Mouse (Mus musculus): ENCODE results near the gene Csf1. TPM values are rescaled to one million over a fixed set of nuclear protein-coding genes. Genes with fewer than 3 reads are reported as not detected.

The Csf1 gene
- polyA plus RNA-seq, 1 experiment from 2014 or later = 11.0 TPM

- H3K36me3 ChIP-seq (ENCODE audit: control insufficient read depth, insufficient read depth, low read length) = no peaks in the 10 kb centered on the region
- H3K4me1 ChIP-seq (ENCODE audit: control insufficient read depth, insufficient read depth, low read length) = 0 out of 2 replicates have a peak, but pooled peaks cover 6% of the 10 kb centered on the region
- no peaks in the 10 kb centered on the region for H3K27me3 ChIP-seq (ENCODE audit: control insufficient read depth, insufficient read depth, low read length)
- no peak overlapping the region for H3K4me3 ChIP-seq (ENCODE audit: low read depth, low read length)
- no peak overlapping the region for H3K9ac ChIP-seq (replicated peaks; ENCODE audit: low read depth, low read length)
- no peak for ATAC-seq (ENCODE audit: insufficient number of reproducible peaks, insufficient read depth, low FRiP score, low read depth)
- no peak overlapping the region for H3K27ac ChIP-seq (ENCODE audit: low read length)
- no peaks in the 10 kb centered on the region for H3K9me3 ChIP-seq (ENCODE audit: control insufficient read depth, low read depth, low read length)
- no peak overlapping the region for H3K4me2 ChIP-seq (replicated peaks; ENCODE audit: low read depth, low read length)
- WGBS = 43% methylated on average over 3 of the region's 3 CpGs
Measured at GRCm38 (mm10) chr3:107775736-107776135, 15.5 kb upstream of the Csf1 start.

GRCm38 (mm10) chr3:107775056-107775455 lies 14.8 kb upstream of the Csf1 start:
- H3K27ac ChIP-seq (ENCODE audit: low read length) = no peak overlapping the region
- no peak overlapping the region for H3K4me2 ChIP-seq (replicated peaks; ENCODE audit: low read depth, low read length)
- H3K9ac ChIP-seq (replicated peaks; ENCODE audit: low read depth, low read length) = no peak overlapping the region
- ATAC-seq (ENCODE audit: insufficient number of reproducible peaks, insufficient read depth, low FRiP score, low read depth) = no peak
- 40% methylated on average over 5 of the region's 5 CpGs for WGBS
- no peak overlapping the region for H3K4me3 ChIP-seq (ENCODE audit: low read depth, low read length)
- H3K4me1 ChIP-seq (ENCODE audit: control insufficient read depth, insufficient read depth, low read length) = 0 out of 2 replicates have a peak, but pooled peaks cover 6% of the 10 kb centered on the region
- no peaks in the 10 kb centered on the region for H3K36me3 ChIP-seq (ENCODE audit: control insufficient read depth, insufficient read depth, low read length)
- H3K9me3 ChIP-seq (ENCODE audit: control insufficient read depth, low read depth, low read length) = no peaks in the 10 kb centered on the region
- H3K27me3 ChIP-seq (ENCODE audit: control insufficient read depth, insufficient read depth, low read length) = no peaks in the 10 kb centered on the region

- ATAC-seq (ENCODE audit: insufficient number of reproducible peaks, insufficient read depth, low FRiP score, low read depth) = no peak
- H3K9ac ChIP-seq (replicated peaks; ENCODE audit: low read depth, low read length) = no peak overlapping the region
- no peak overlapping the region for H3K4me3 ChIP-seq (ENCODE audit: low read depth, low read length)
- no peaks in the 10 kb centered on the region for H3K27me3 ChIP-seq (ENCODE audit: control insufficient read depth, insufficient read depth, low read length)
- peaks cover 15% of the 10 kb centered on the region; the same call in 1 of the 2 replicates for H3K4me1 ChIP-seq (ENCODE audit: control insufficient read depth, insufficient read depth, low read length)
- H3K4me2 ChIP-seq (replicated peaks; ENCODE audit: low read depth, low read length) = no peak overlapping the region
- H3K27ac ChIP-seq (ENCODE audit: low read length) = no peak overlapping the region
- H3K9me3 ChIP-seq (ENCODE audit: control insufficient read depth, low read depth, low read length) = no peaks in the 10 kb centered on the region
- 78% methylated on average over 5 of the region's 5 CpGs for WGBS
- H3K36me3 ChIP-seq (ENCODE audit: control insufficient read depth, insufficient read depth, low read length) = no peaks in the 10 kb centered on the region
Measured at GRCm38 (mm10) chr3:107772860-107773259, 12.6 kb upstream of the Csf1 start.

GRCm38 (mm10) chr3:107769692-107770091 lies 9.4 kb upstream of the Csf1 start:
- Histone ChIP-seq H3K4me3 (ENCODE audit: low read depth, low read length) (no peak overlapping the region), H3K9ac (replicated peaks; ENCODE audit: low read depth, low read length) (no peak overlapping the region), H3K9me3 (ENCODE audit: control insufficient read depth, low read depth, low read length) (no peaks in the 10 kb centered on the region), H3K27ac (ENCODE audit: low read length) (no peak overlapping the region), H3K36me3 (ENCODE audit: control insufficient read depth, insufficient read depth, low read length) (no peaks in the 10 kb centered on the region), H3K27me3 (ENCODE audit: control insufficient read depth, insufficient read depth, low read length) (no peaks in the 10 kb centered on the region), H3K4me1 (ENCODE audit: control insufficient read depth, insufficient read depth, low read length) (peaks cover 23% of the 10 kb centered on the region; the same call in 1 of the 2 replicates), H3K4me2 (replicated peaks; ENCODE audit: low read depth, low read length) (no peak overlapping the region)
- no peak for ATAC-seq (ENCODE audit: insufficient number of reproducible peaks, insufficient read depth, low FRiP score, low read depth)
- 59% methylated on average over 2 of the region's 2 CpGs for WGBS

- H3K36me3 ChIP-seq (ENCODE audit: control insufficient read depth, insufficient read depth, low read length) = no peaks in the 10 kb centered on the region
- WGBS = 8% methylated on average over 8 of the region's 8 CpGs
- no peaks in the 10 kb centered on the region for H3K9me3 ChIP-seq (ENCODE audit: control insufficient read depth, low read depth, low read length)
- H3K4me3 ChIP-seq (ENCODE audit: low read depth, low read length) = no peak overlapping the region
- peaks cover 23% of the 10 kb centered on the region; the same call in 1 of the 2 replicates for H3K4me1 ChIP-seq (ENCODE audit: control insufficient read depth, insufficient read depth, low read length)
- no peak overlapping the region for H3K27ac ChIP-seq (ENCODE audit: low read length)
- H3K9ac ChIP-seq (replicated peaks; ENCODE audit: low read depth, low read length) = no peak overlapping the region
- H3K27me3 ChIP-seq (ENCODE audit: control insufficient read depth, insufficient read depth, low read length) = no peaks in the 10 kb centered on the region
- peak; percentile 59 for ATAC-seq (ENCODE audit: insufficient number of reproducible peaks, insufficient read depth, low FRiP score, low read depth)
- no peak overlapping the region for H3K4me2 ChIP-seq (replicated peaks; ENCODE audit: low read depth, low read length)
Measured at GRCm38 (mm10) chr3:107768104-107768989, 8.1 kb upstream of the Csf1 start.

- 0 out of 2 replicates have a peak, but pooled peaks have one; percentile 33 for ATAC-seq (ENCODE audit: insufficient number of reproducible peaks, insufficient read depth, low FRiP score, low read depth)
- H3K27ac ChIP-seq (ENCODE audit: low read length) = no peak overlapping the region
- no peak overlapping the region for H3K9ac ChIP-seq (replicated peaks; ENCODE audit: low read depth, low read length)
- peaks cover 23% of the 10 kb centered on the region; the same call in 1 of the 2 replicates for H3K4me1 ChIP-seq (ENCODE audit: control insufficient read depth, insufficient read depth, low read length)
- 38% methylated on average over 2 of the region's 2 CpGs for WGBS
- no peak overlapping the region for H3K4me3 ChIP-seq (ENCODE audit: low read depth, low read length)
- no peaks in the 10 kb centered on the region for H3K27me3 ChIP-seq (ENCODE audit: control insufficient read depth, insufficient read depth, low read length)
- no peaks in the 10 kb centered on the region for H3K36me3 ChIP-seq (ENCODE audit: control insufficient read depth, insufficient read depth, low read length)
- no peak overlapping the region for H3K4me2 ChIP-seq (replicated peaks; ENCODE audit: low read depth, low read length)
- H3K9me3 ChIP-seq (ENCODE audit: control insufficient read depth, low read depth, low read length) = no peaks in the 10 kb centered on the region
Measured at GRCm38 (mm10) chr3:107766804-107767203, 6.5 kb upstream of the Csf1 start.

GRCm38 (mm10) chr3:107765979-107766378 lies 5.7 kb upstream of the Csf1 start:
- H3K27me3 ChIP-seq (ENCODE audit: control insufficient read depth, insufficient read depth, low read length) = no peaks in the 10 kb centered on the region
- H3K4me2 ChIP-seq (replicated peaks; ENCODE audit: low read depth, low read length) = no peak overlapping the region
- WGBS = 81% methylated on average over 2 of the region's 2 CpGs
- no peaks in the 10 kb centered on the region for H3K36me3 ChIP-seq (ENCODE audit: control insufficient read depth, insufficient read depth, low read length)
- no peak overlapping the region for H3K4me3 ChIP-seq (ENCODE audit: low read depth, low read length)
- no peak for ATAC-seq (ENCODE audit: insufficient number of reproducible peaks, insufficient read depth, low FRiP score, low read depth)
- no peaks in the 10 kb centered on the region for H3K9me3 ChIP-seq (ENCODE audit: control insufficient read depth, low read depth, low read length)
- H3K4me1 ChIP-seq (ENCODE audit: control insufficient read depth, insufficient read depth, low read length) = peaks cover 23% of the 10 kb centered on the region; the same call in 1 of the 2 replicates
- no peak overlapping the region for H3K9ac ChIP-seq (replicated peaks; ENCODE audit: low read depth, low read length)
- H3K27ac ChIP-seq (ENCODE audit: low read length) = no peak overlapping the region

GRCm38 (mm10) chr3:107763552-107763951 lies 3.3 kb upstream of the Csf1 start:
- Histone ChIP-seq H3K36me3 (ENCODE audit: control insufficient read depth, insufficient read depth, low read length) (no peaks in the 10 kb centered on the region), H3K4me2 (replicated peaks; ENCODE audit: low read depth, low read length) (no peak overlapping the region), H3K4me1 (ENCODE audit: control insufficient read depth, insufficient read depth, low read length) (peaks cover 28% of the 10 kb centered on the region), H3K9ac (replicated peaks; ENCODE audit: low read depth, low read length) (no peak overlapping the region), H3K9me3 (ENCODE audit: control insufficient read depth, low read depth, low read length) (no peaks in the 10 kb centered on the region), H3K27me3 (ENCODE audit: control insufficient read depth, insufficient read depth, low read length) (no peaks in the 10 kb centered on the region), H3K27ac (ENCODE audit: low read length) (no peak overlapping the region), H3K4me3 (ENCODE audit: low read depth, low read length) (no peak overlapping the region)
- WGBS = 78% methylated on average over 4 of the region's 4 CpGs
- no peak for ATAC-seq (ENCODE audit: insufficient number of reproducible peaks, insufficient read depth, low FRiP score, low read depth)

Data from stomach, embryonic 14.5 days (tissue).